Mouse (Mus musculus) hindbrain, embryonic 14.5 days (tissue): Measurements from ENCODE around the gene Med31. TPM values are rescaled to one million over a fixed set of nuclear protein-coding genes. Genes with fewer than 3 reads are reported as not detected.

Source experiments
- ATAC-seq: fragments of 200-750 bp; cut with Nextera tagmentation; 2 replicates; pipeline ENCODE4 v1.8.0; 2017; ENCODE audit warnings: moderate number of reproducible peaks, mild to moderate bottlenecking, moderate TSS enrichment, moderate library complexity; ENCODE audit not compliant: low FRiP score
- DNase-seq: peaks from one replicate; pipeline ENCODE4 v3.0.0-alpha.2; 2015; ENCODE audit warnings: low spot score
- H3K27ac ChIP-seq: fragments of 300-500 bp; sonication (generic); 2 replicates; pipeline ENCODE4 v1.5.1; 2014; ENCODE audit warnings: mild to moderate bottlenecking, moderate library complexity
- H3K27me3 ChIP-seq: fragments of 300-500 bp; sonication (generic); 2 replicates; pipeline ENCODE4 v1.6.1; 2014; ENCODE audit warnings: mild to moderate bottlenecking, low read length, mixed read lengths; ENCODE audit not compliant: control insufficient read depth, insufficient read depth
- H3K36me3 ChIP-seq: fragments of 300-500 bp; sonication (generic); replicated peaks from 2 replicates; pipeline ENCODE4 v1.6.1; 2014; ENCODE audit not compliant: control insufficient read depth, insufficient read depth
- H3K4me1 ChIP-seq: fragments of 300-500 bp; sonication (generic); replicated peaks from 2 replicates; pipeline ENCODE4 v1.6.1; 2014; ENCODE audit warnings: antibody characterized with exemption, low read length, mixed read lengths; ENCODE audit not compliant: control insufficient read depth, insufficient read depth
- H3K4me2 ChIP-seq: fragments of 300-500 bp; sonication (generic); replicated peaks from 2 replicates; pipeline ENCODE4 v1.6.1; 2014; ENCODE audit warnings: mild to moderate bottlenecking, moderate library complexity
- H3K4me3 ChIP-seq: fragments of 300-500 bp; sonication (generic); replicated peaks from 2 replicates; pipeline ENCODE4 v1.5.1; 2014; ENCODE audit warnings: mild to moderate bottlenecking, low read length
- H3K9ac ChIP-seq: fragments of 300-500 bp; sonication (generic); 2 replicates; pipeline ENCODE4 v1.6.1; 2014
- H3K9me3 ChIP-seq: fragments of 300-500 bp; sonication (generic); 2 replicates; pipeline ENCODE4 v1.6.1; 2016; ENCODE audit warnings: low read length; ENCODE audit not compliant: control insufficient read depth
- WGBS: fragments of 180-500 bp; shearing (Covaris S2); extraction: QIAGEN DNeasy Blood & Tissue Kit; methylation state at CpG from one replicate; pipeline ENCODE4 v1.1.7; 2014; 5-methylcytosine and 5-hydroxymethylcytosine counted together
- polyA plus RNA-seq: library from polyadenylated mRNA; unstranded; fragments of >200 nt; fragmentation: Nextera tagmentation; extraction: Ambion mirVana; gene quantifications from 2 replicates; pipeline ENCODE4 v1.2.1, GENCODE M21; 2014

Gene Med31
- polyA plus RNA-seq, 1 experiment from 2014 or later = 52.8 TPM

DNA sequence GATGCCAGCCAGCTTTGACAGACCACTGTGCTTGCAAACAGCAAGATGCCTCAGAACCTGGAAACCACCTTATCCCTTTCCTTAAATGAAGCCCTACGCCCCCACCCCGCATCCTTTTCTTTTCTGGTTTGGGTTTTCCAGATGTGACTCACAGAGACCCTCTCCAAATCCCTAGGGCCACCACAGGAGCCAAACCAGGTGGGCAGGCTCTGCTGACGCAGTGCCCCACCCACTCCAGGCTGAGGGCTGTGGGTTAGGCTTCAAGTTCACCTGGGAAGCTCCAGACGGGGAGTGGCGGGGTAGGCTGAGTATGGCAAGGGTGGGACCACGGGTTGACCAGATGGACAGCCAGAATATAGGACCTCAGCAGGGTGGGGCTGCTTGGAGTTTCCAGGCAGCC lies 11.5 kb upstream of the Med31 start:
- H3K27ac ChIP-seq = no peak overlapping the region
- no peaks in the 10 kb centered on the region for H3K27me3 ChIP-seq

DNA sequence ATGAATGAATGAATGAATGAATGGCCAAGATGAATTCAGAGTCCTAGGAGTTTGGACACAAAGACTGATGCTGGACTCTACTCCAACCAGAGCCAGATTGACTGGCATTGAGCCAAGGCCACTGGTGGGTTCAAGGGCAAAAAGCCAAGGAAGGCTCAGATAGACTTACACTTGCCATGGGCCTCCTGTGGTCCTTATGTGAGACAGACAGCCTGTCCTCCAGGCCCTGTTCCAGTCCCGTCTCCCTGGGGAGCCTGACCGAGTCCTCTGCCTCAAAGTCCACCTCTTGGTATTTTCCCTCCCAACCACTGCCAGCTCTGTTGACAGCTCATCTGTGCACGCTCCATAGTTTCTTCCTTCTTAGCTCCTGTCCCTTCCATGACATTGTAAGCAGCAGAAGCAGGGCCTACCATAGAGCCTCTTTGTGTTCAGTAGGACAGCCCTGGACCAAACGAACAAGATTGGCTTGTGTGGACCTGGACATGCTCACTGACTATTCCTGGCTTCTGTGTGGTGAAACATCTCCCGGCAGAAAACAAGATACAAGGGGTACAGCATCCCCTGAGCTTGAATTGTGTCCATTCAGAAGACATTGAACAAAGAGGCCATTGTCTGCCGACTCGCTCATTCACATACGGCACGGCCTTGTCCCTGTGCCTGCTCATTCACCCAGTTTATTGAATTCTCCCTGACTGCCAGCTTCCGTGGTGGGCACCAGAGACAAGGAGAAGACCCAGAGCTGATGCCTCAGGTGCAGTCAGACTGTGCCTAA lies 10.8 kb upstream of the Med31 start:
- Histone ChIP-seq H3K36me3 (no peaks in the 10 kb centered on the region), H3K27ac (no peak overlapping the region), H3K27me3 (no peaks in the 10 kb centered on the region), H3K4me3 (no peak overlapping the region), H3K9me3 (no peaks in the 10 kb centered on the region), H3K4me2 (no peak overlapping the region), H3K4me1 (no peaks in the 10 kb centered on the region), H3K9ac (no peak overlapping the region)
- 27% methylated on average over 10 of the region's 10 CpGs for WGBS
- ATAC-seq (peak; percentile 37; the same call in 1 of the 2 replicates), DNase-seq (peak; percentile 43)

More for the DNA sequence above, 11.5 kb upstream of the Med31 start:
- H3K36me3 ChIP-seq = no peaks in the 10 kb centered on the region
- no peaks in the 10 kb centered on the region for H3K9me3 ChIP-seq
- no peak overlapping the region for H3K9ac ChIP-seq
- 87% methylated on average over 6 of the region's 6 CpGs for WGBS
- H3K4me2 ChIP-seq = no peak overlapping the region
- no peak for ATAC-seq
- no peaks in the 10 kb centered on the region for H3K4me1 ChIP-seq
- H3K4me3 ChIP-seq = no peak overlapping the region
- no peak for DNase-seq

DNA sequence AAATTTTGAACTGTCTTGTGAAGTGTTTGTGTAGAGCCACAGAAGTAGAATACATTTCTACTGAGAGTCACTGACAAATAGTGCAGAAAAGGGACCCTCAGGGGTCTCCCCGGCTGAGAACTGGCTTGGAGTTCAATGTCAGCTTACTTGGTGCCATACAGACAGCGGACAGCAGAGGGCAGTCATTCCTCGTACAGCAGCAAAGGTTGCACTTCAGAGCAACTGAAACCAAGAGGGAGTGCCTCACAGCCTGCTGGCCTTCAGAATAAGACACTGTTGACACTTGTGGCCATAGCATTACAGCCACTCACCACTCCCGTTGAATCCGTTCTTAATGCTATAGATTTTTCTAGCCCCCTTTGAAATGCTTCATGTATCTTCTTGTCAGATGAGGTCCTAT lies 9.5 kb upstream of the Med31 start:
- Histone ChIP-seq H3K9me3 (no peaks in the 10 kb centered on the region), H3K4me3 (no peak overlapping the region), H3K4me1 (no peaks in the 10 kb centered on the region), H3K9ac (no peak overlapping the region), H3K27me3 (no peaks in the 10 kb centered on the region), H3K27ac (no peak overlapping the region), H3K36me3 (no peaks in the 10 kb centered on the region), H3K4me2 (no peak overlapping the region)
- ATAC-seq (no peak), DNase-seq (peak; percentile 87)
- whole genome bisulfite sequencing = 10% methylated on average over 5 of the region's 5 CpGs

DNA sequence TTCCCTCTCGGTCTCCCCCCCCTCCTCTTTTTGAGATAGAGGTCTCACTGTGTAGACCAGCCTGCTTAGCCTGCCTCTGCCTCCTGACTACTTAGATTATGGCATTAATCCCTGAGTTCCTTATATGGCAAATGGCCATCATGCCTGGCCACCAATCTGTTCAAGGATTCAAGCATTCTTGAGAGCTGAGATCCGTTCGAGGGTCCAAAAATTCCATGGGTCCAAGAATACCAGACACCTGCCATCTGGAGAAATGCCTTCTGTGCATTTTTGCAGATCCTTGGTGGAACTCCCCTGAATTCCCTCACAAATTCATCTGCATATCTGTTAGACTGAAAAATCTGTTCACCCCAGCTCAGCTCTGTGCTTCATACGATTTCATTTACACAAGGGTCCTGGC lies 8.0 kb upstream of the Med31 start:
- no peak overlapping the region for H3K4me3 ChIP-seq
- no peaks in the 10 kb centered on the region for H3K9me3 ChIP-seq
- ATAC-seq (no peak), DNase-seq (no peak)
- H3K27me3 ChIP-seq = no peaks in the 10 kb centered on the region
- 0 out of 2 replicates have a peak, but pooled peaks cover 8% of the 10 kb centered on the region for H3K36me3 ChIP-seq
- 83% methylated on average over 4 of the region's 4 CpGs for WGBS
- H3K4me2 ChIP-seq = no peak overlapping the region
- no peak overlapping the region for H3K9ac ChIP-seq
- no peaks in the 10 kb centered on the region for H3K4me1 ChIP-seq
- no peak overlapping the region for H3K27ac ChIP-seq

DNA sequence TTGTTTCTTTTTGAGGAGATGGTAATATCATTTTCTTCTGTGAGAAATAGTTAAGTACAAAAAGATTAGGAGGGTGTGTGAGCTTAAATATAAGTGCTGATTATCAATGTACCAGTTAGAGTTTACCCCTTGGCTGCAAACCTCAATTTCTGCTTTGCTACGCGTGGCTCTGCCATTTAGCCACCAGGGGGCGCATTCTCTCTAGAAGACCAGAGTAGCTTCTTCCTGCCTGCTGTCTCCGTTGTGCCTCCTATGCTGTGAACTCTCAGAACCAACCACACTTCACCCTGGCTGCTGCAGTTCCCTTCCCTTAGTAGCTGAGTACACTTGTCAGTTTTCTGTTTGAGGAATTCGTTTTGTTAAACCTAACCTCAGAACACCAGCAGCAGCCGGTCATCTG lies 5.9 kb upstream of the Med31 start:
- peaks cover 12% of the 10 kb centered on the region for H3K4me1 ChIP-seq
- no peaks in the 10 kb centered on the region for H3K9me3 ChIP-seq
- ATAC-seq (no peak), DNase-seq (peak; percentile 83)
- no peak overlapping the region for H3K9ac ChIP-seq
- H3K27ac ChIP-seq = no peak overlapping the region
- no peak overlapping the region for H3K4me2 ChIP-seq
- no peaks in the 10 kb centered on the region for H3K27me3 ChIP-seq
- WGBS = 16% methylated on average over 6 of the region's 6 CpGs
- no peak overlapping the region for H3K4me3 ChIP-seq
- 0 out of 2 replicates have a peak, but pooled peaks cover 8% of the 10 kb centered on the region for H3K36me3 ChIP-seq

DNA sequence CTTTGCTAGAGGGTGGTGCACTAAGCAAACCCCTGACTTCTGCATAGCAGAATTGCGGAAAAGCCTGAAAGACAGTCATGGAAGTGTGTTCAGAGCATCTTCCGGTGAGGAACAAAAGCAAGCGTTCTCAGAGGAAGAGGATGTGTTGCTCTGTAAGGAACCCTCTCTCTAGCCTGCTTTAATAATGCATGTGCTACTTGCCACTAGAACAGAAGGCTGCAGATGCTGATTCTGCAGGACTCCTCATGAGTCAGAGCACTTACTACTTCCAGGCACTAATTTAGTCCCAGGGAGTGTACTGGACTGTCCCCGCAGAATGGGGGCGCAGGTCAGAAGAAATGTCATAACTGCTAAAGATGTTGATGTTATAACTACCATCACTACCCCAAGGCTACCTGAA lies 1.7 kb upstream of the Med31 start:
- Histone ChIP-seq H3K9ac (peak overlapping the region; percentile 33; the same call in 1 of the 2 replicates), H3K36me3 (peaks cover 11% of the 10 kb centered on the region; the same call in 1 of the 2 replicates), H3K4me2 (peak overlapping the region; percentile 82; the same call in 1 of the 2 replicates), H3K27ac (no peak overlapping the region), H3K4me1 (peaks cover 24% of the 10 kb centered on the region), H3K27me3 (no peaks in the 10 kb centered on the region), H3K9me3 (no peaks in the 10 kb centered on the region), H3K4me3 (no peak overlapping the region)
- DNase-seq = no peak
- 90% methylated on average over 5 of the region's 5 CpGs for WGBS
- ATAC-seq = no peak

DNA sequence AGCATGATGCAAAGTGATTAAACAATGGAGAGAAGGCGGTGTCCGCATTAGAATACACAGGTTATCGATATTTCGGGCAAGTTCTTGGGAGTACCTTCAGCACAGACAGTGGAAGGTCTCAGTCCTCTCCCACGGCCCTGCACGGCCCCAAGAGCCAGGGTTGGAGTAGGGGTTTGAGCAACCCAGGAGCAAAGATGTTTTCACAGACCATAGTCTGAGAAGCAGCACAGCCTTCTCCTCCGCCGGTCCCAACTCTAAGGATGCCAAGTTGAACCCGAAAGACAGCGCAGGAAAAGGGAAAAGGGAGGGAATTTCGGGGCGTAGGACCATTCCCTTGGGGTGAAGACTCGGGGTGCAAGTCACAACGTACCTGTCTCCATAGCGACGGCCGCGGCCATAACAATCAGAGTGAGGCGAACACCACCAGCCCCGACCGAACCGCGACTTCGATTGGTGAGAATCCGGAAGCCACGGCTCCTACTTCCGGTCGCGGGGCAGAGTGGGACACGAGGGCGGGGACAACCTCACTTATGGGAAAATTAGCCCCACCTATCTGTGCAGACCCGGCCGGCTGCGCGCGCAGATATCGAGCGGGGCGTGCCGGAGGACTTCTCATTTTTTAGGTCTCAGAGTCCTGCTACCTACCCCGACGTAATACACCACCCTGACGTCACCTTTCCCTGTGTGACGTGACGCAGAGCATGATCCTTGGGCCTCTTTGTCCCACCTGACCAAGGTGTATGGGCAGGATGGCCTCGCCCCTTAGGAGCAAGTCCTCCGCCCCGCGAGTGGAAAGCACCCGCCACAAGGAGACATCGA lies 592 bp downstream of the Med31 start:
- peak overlapping the region; percentile 82 for H3K4me2 ChIP-seq
- peak overlapping the region; percentile 75 for H3K9ac ChIP-seq
- DNase-seq = peak; percentile 98
- H3K9me3 ChIP-seq = no peaks in the 10 kb centered on the region
- no peaks in the 10 kb centered on the region for H3K27me3 ChIP-seq
- peaks cover 24% of the 10 kb centered on the region for H3K4me1 ChIP-seq
- H3K4me3 ChIP-seq = peak overlapping the region; percentile 78
- peak; percentile 95 for ATAC-seq
- H3K27ac ChIP-seq = peak overlapping the region; percentile 85
- peaks cover 34% of the 10 kb centered on the region for H3K36me3 ChIP-seq
- under 1% methylated on average over 51 of the region's 51 CpGs for WGBS

DNA sequence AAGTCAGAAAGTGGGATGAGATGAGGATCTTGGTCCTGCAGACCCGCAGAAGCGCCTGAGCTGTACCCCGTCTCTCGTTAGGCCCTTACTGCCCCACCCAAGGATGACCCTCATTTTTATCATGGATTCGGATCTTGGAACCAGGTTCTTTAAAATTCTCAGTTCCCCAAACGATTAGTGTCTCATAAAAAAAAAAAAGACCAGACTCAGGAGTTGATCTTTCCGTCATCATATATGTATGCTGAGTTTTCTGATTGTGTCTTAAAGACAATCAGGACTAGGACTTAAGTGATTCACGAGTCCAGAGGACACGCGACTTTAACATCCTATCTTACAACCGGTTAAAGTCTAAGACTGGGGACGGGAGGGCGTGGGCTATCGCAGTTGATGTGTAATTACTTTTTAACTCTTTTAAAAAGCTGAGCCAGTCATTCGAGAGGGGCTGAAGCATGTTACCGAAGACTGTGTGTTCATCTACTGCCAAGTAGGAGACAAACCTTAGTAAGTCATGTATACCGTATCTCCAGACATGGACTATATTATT lies 7.5 kb downstream of the Med31 start:
- peak overlapping the region; percentile 77 for H3K4me2 ChIP-seq
- peak overlapping the region; percentile 76; the same call in 1 of the 2 replicates for H3K27ac ChIP-seq
- peak overlapping the region; percentile 92 for H3K9ac ChIP-seq
- ATAC-seq (no peak), DNase-seq (no peak)
- no peaks in the 10 kb centered on the region for H3K9me3 ChIP-seq
- 22% methylated on average over 17 of the region's 17 CpGs for WGBS
- H3K4me3 ChIP-seq = peak overlapping the region; percentile 91
- H3K27me3 ChIP-seq = no peaks in the 10 kb centered on the region
- peaks cover 36% of the 10 kb centered on the region for H3K36me3 ChIP-seq
- peaks cover 14% of the 10 kb centered on the region for H3K4me1 ChIP-seq

DNA sequence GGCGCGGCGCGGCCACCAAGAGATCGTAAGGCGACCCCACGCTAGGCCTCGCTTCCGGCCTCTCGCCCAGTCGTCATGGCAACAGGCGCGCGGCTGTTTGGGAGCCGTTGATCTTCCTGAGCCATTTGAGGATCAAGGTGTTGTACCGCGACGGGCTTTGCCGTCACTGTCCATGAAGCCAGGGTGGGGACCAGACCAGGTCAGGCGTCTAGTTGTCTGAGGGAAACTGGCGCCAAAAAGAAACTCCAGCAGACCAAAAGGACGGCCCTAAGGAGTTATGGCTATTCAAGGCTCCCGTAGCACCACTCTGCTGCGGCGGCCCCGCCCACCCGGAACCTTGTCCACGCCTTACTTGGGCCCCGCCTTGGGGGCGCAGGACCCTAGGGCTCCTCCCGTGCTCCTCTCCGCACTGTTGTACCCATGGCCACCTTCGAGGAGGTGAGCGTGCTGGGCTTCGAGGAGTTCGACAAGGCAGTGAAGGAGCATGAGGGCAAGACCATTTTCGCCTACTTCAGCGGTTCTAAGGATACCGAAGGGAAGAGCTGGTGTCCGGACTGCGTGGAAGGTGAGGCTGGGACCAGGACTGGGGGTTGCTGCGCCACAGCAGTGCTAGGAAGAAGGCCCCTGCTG lies 8.1 kb downstream of the Med31 start, which contains the start of the genes 4933427D14Rik and Txndc17:
Gene 4933427D14Rik (minus strand): TSS at position 256 of the 630 bp plus-strand sequence.
Gene Txndc17 (plus strand): TSS at position 344 of the 630 bp plus-strand sequence.
- ATAC-seq (peak; percentile 93), DNase-seq (peak; percentile 75)
- Histone ChIP-seq H3K36me3 (peaks cover 36% of the 10 kb centered on the region), H3K27me3 (no peaks in the 10 kb centered on the region), H3K4me3 (peak within 1 kb of the TSS; percentile 91), H3K4me1 (peaks cover 14% of the 10 kb centered on the region), H3K4me2 (peak within 1 kb of the TSS; percentile 77), H3K27ac (peak within 1 kb of the TSS; percentile 76), H3K9me3 (no peaks in the 10 kb centered on the region), H3K9ac (peak within 1 kb of the TSS; percentile 92)
- WGBS = under 1% methylated on average over 42 of the region's 42 CpGs
